14 mouse cellular contexts compared by ENCODE assay signal in the genomic region with DNA sequence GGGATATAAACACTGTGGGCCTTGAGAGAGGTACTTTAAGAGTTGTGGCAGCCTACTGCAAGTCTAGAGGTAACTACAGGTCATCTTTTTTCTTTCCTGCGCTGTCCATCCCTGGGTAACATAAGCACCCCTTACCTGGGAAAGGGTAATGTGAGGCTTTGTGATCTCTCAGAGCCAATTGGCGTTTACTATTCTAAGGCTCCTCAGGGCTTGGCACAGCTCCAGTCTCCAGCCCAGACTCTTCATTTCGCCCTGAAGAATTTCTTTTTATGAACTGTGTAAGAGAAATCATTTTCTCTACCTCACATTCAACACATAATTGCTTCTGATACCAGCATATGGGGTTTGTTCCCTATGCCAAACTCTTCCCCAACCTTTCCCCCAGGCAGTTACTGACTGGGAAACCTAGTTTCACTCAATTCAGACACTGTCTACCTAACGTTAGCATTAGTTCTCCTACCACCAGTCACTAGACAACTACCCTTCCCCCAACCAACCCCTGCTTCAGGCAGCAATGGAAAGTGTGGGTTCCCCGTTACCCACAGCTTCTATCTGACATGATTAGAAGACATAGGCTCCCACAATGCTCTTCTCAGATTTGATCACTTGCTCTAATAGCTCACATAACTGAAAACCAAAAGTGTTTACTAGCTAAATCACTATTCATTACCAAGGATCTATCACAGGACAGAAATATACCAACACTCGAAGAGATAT. TPM values are rescaled to one million over a fixed set of nuclear protein-coding genes. Genes with fewer than 3 reads are reported as not detected.
DNase-seq lines count a peak whose midpoint lies in the region; ATAC-seq lines count a peak whose summit lies in the region.
"Had no signal": no experiment of that assay in that cellular context is flagged by ENCODE, and none has a peak within 500 bp of the region (broad histone marks: within the 10 kb centered on the region; RNA-seq: fewer than 3 reads in every experiment).

No protein-coding gene starts in this region.

- no peak overlapping the region for H3K9ac ChIP-seq in heart, embryonic 11.5 days (ENCODE audit: low read depth, low read length)
- H3K9ac ChIP-seq in lung, embryonic 16.5 days (ENCODE audit: low read length) = no peak overlapping the region
- H3K9ac ChIP-seq in limb, embryonic 13.5 days = no peak overlapping the region
- H3K9ac ChIP-seq: embryonic facial prominence, embryonic 15.5 days had no signal

- no peak for ATAC-seq in heart, embryonic 11.5 days (replicated peaks; ENCODE audit: insufficient number of reproducible peaks, low FRiP score, low TSS enrichment)
- ATAC-seq in lung, embryonic 16.5 days (ENCODE audit: low read depth) = 0 out of 2 replicates have a peak, but pooled peaks have one; percentile 17
- peak; percentile 60; the same call in 1 of the 2 replicates for ATAC-seq in common myeloid progenitor, adult 5-6 weeks (replicated peaks; ENCODE audit: low read depth, poor library complexity, severe bottlenecking)
- no peak for ATAC-seq in limb, embryonic 13.5 days (ENCODE audit: low FRiP score, low read depth)

- intact Hi-C loops in heart, postnatal 10 days (cut with DNase I) = no loop called here

- peaks cover 21% of the 10 kb centered on the region for H3K4me1 ChIP-seq in heart, embryonic 11.5 days (ENCODE audit: control insufficient read depth, insufficient read depth, low read length)
- H3K4me1 ChIP-seq in lung, embryonic 16.5 days (replicated peaks; ENCODE audit: control insufficient read depth, insufficient read depth, low read length) = peaks cover 15% of the 10 kb centered on the region
- H3K4me1 ChIP-seq in limb, embryonic 13.5 days = peaks cover 33% of the 10 kb centered on the region

- H3K4me3 ChIP-seq in heart, embryonic 11.5 days (ENCODE audit: low read depth, low read length) = no peak overlapping the region
- no peak overlapping the region for H3K4me3 ChIP-seq in lung, embryonic 16.5 days (ENCODE audit: low read length)
- H3K4me3 ChIP-seq in limb, embryonic 13.5 days = no peak overlapping the region
- H3K4me3 ChIP-seq: embryonic facial prominence, embryonic 15.5 days had no signal

- no peak overlapping the region for H3K4me2 ChIP-seq in heart, embryonic 11.5 days
- no peak overlapping the region for H3K4me2 ChIP-seq in lung, embryonic 16.5 days (ENCODE audit: low read depth, low read length)
- H3K4me2 ChIP-seq in limb, embryonic 13.5 days (replicated peaks) = no peak overlapping the region
- H3K4me2 ChIP-seq: embryonic facial prominence, embryonic 15.5 days had no signal

- peak overlapping the region; percentile 77 for H3K27ac ChIP-seq in heart, embryonic 11.5 days (ENCODE audit: low read depth, low read length)
- peak overlapping the region; percentile 52 for H3K27ac ChIP-seq in lung, embryonic 16.5 days (ENCODE audit: low read length)
- H3K27ac ChIP-seq in limb, embryonic 13.5 days = peak overlapping the region; percentile 75
- H3K27ac ChIP-seq: embryonic facial prominence, embryonic 15.5 days had no signal

- 67% methylated on average over 6 of the region's 6 CpGs for WGBS in heart, embryonic 11.5 days (ENCODE audit: insufficient replicate concordance)
- 39% methylated on average over 6 of the region's 6 CpGs for WGBS in lung, embryonic 16.5 days
- WGBS in limb, embryonic 13.5 days = 51% methylated on average over 6 of the region's 6 CpGs

- no peaks in the 10 kb centered on the region for H3K36me3 ChIP-seq in heart, embryonic 11.5 days (ENCODE audit: control insufficient read depth, insufficient read depth, low read length)
- no peaks in the 10 kb centered on the region for H3K36me3 ChIP-seq in lung, embryonic 16.5 days (ENCODE audit: control insufficient read depth, insufficient read depth, low read length)
- H3K36me3 ChIP-seq in limb, embryonic 13.5 days = no peaks in the 10 kb centered on the region
- H3K36me3 ChIP-seq: embryonic facial prominence, embryonic 15.5 days had no signal

- H3K9me3 ChIP-seq in heart, embryonic 11.5 days (replicated peaks; ENCODE audit: control insufficient read depth, low read length) = no peaks in the 10 kb centered on the region
- no peaks in the 10 kb centered on the region for H3K9me3 ChIP-seq in lung, embryonic 16.5 days (ENCODE audit: control insufficient read depth, low read length)
- H3K9me3 ChIP-seq in limb, embryonic 13.5 days = no peaks in the 10 kb centered on the region
- H3K9me3 ChIP-seq: embryonic facial prominence, embryonic 15.5 days had no signal

- no peak for DNase-seq in heart, postnatal 10 days
- DNase-seq in lung, postnatal 14 days = no peak
- no peak for DNase-seq in right cerebral cortex, adult 18-20 months
- no peak for DNase-seq in layer of hippocampus, adult 9-10 months (ENCODE audit: low spot score)
- DNase-seq: adrenal gland, postnatal 10 days; cerebellum, adult 18-20 months; kidney, adult 11 months; layer of hippocampus, postnatal 36 days; left cerebral cortex, postnatal 4 days had no signal

- H3K27me3 ChIP-seq in heart, embryonic 11.5 days (ENCODE audit: control insufficient read depth, insufficient read depth, low read length) = no peaks in the 10 kb centered on the region
- H3K27me3 ChIP-seq in lung, embryonic 16.5 days (ENCODE audit: control insufficient read depth, insufficient read depth, low read depth, low read length) = no peaks in the 10 kb centered on the region
- H3K27me3 ChIP-seq in limb, embryonic 13.5 days = no peaks in the 10 kb centered on the region
- H3K27me3 ChIP-seq: embryonic facial prominence, embryonic 15.5 days had no signal

RNA-seq across cellular contexts. Expression of a gene that starts 52.4 kb away (rescaled TPM):
- 56.4 and 59.9 TPM in 2 replicates for polyA plus RNA-seq in heart, embryonic 11.5 days (2014; fragmentation: Nextera tagmentation; extraction: Ambion mirVana)
- 10 to 100 TPM; 63.4 to 64.7 TPM for total RNA-seq in heart, postnatal 10 days (2021)
- polyA plus RNA-seq in lung, embryonic 16.5 days (2015; fragmentation: Nextera tagmentation; extraction: Ambion mirVana) = 54.0 and 58.7 TPM in 2 replicates
- total RNA-seq in common myeloid progenitor, adult 5-6 weeks (2017) = 24.6 and 25.1 TPM in 2 replicates
- polyA plus RNA-seq in limb, embryonic 13.5 days (2015; fragmentation: Nextera tagmentation; extraction: Ambion mirVana) = 74.5 and 80.6 TPM in 2 replicates

Comparison
In these comparisons a context has a peak if more than half of its experiments do, and no peak if none do; other contexts are left out.
1. ATAC-seq: peak in lung, embryonic 16.5 days (single experiment) and common myeloid progenitor, adult 5-6 weeks (single experiment); none in heart, embryonic 11.5 days (single experiment) and limb, embryonic 13.5 days (single experiment).
2. Peak in every context shown above with its lines, with median percentiles within 50 percentile points of each other: H3K27ac ChIP-seq.